Mouse (Mus musculus): Measurements from ENCODE around the gene Tmem232. TPM values are rescaled to one million over a fixed set of nuclear protein-coding genes. Genes with fewer than 3 reads are reported as not detected.

The Tmem232 gene
- total and polyA plus RNA-seq, 3 experiments, result 0.16 TPM; not detected in 2

- no peak overlapping the region for H3K27ac ChIP-seq (ENCODE audit: insufficient read depth, low read depth)
- H3K4me3 ChIP-seq (replicated peaks in 1 of 3; ENCODE audit: low read depth in 2 of 3, low read length in 2 of 3, poor library complexity in 1 of 3), result peak overlapping the region in 1 of 3 experiments; percentile 13
- H3K36me3 ChIP-seq (replicated peaks in 1 of 2; ENCODE audit: control insufficient read depth in 1 of 2, insufficient read depth in 1 of 2, low read length in 1 of 2), result no peaks in the 10 kb centered on the region
- H3K4me1 ChIP-seq (ENCODE audit: control insufficient read depth in 1 of 2, insufficient read depth in 2 of 2), result peaks cover 8 to 21% of the 10 kb centered on the region in 2 experiments
- TF ChIP-seq TCF12 (IDR thresholded peaks at IDR 0.05; ENCODE audit: low read depth, low read length) (no peak), POLR2AphosphoS2 (IDR thresholded peaks at IDR 0.05; ENCODE audit: low read depth, low read length) (no peak), SMC3 (IDR thresholded peaks at IDR 0.05; ENCODE audit: low read depth, low read length) (peak; percentile 41; the same call in 1 of the 2 replicates), CTCF (conservative IDR thresholded peaks at IDR 0.05 in 1 of 2, IDR thresholded peaks at IDR 0.05 in 1 of 2; ENCODE audit: low read depth in 2 of 2, low read length in 2 of 2) (peak; percentile 47 to 97; a peak in 3 of 4 replicates), NELFE (IDR thresholded peaks at IDR 0.05; ENCODE audit: low read depth, low read length) (peak; percentile 56; the same call in 1 of the 2 replicates), RAD21 (IDR thresholded peaks at IDR 0.05; ENCODE audit: low read depth, low read length) (peak; percentile 37)
- H3K9me3 ChIP-seq (replicated peaks; ENCODE audit: low read length), result no peaks in the 10 kb centered on the region
- dilution Hi-C loops (cut with MboI; ENCODE audit: extremely low pct_ligation_motif_present, extremely low pct_unique_long_range_greater_than_20kb, low sequenced_read_pairs) (no loop called here), in situ Hi-C loops (cut with MboI; ENCODE audit: low pct_ligation_motif_present, low pct_unique_long_range_greater_than_20kb, low sequenced_read_pairs) (no loop called here)
- H3K79me2 ChIP-seq (replicated peaks; ENCODE audit: control insufficient read depth, extremely low read depth, insufficient read depth, poor library complexity, severe bottlenecking), result no peaks in the 10 kb centered on the region
- peak overlapping the region; percentile 69 for H3K4me2 ChIP-seq (ENCODE audit: insufficient read depth, low read depth, poor library complexity, severe bottlenecking)
- H3K27me3 ChIP-seq (replicated peaks), result no peaks in the 10 kb centered on the region
- no peak overlapping the region for H3K9ac ChIP-seq (ENCODE audit: insufficient read depth, low read depth)
- peak; percentile 56 for DNase-seq (ENCODE audit: extremely low read depth)
Observed at GRCm38 (mm10) chr17:65559273-65559672, 18.7 kb upstream of the Tmem232 start.

- H3K79me2 ChIP-seq (replicated peaks; ENCODE audit: control insufficient read depth, extremely low read depth, insufficient read depth, poor library complexity, severe bottlenecking), result no peaks in the 10 kb centered on the region
- no peak overlapping the region for H3K27ac ChIP-seq (ENCODE audit: insufficient read depth, low read depth)
- H3K27me3 ChIP-seq (replicated peaks), result no peaks in the 10 kb centered on the region
- no peaks in the 10 kb centered on the region for H3K36me3 ChIP-seq (replicated peaks in 1 of 2; ENCODE audit: control insufficient read depth in 1 of 2, insufficient read depth in 1 of 2, low read length in 1 of 2)
- H3K4me2 ChIP-seq (ENCODE audit: insufficient read depth, low read depth, poor library complexity, severe bottlenecking), result peak overlapping the region; percentile 69
- no peaks in the 10 kb centered on the region for H3K9me3 ChIP-seq (replicated peaks; ENCODE audit: low read length)
- H3K4me3 ChIP-seq (replicated peaks in 1 of 3; ENCODE audit: low read depth in 2 of 3, low read length in 2 of 3, poor library complexity in 1 of 3), result peak overlapping the region in 1 of 3 experiments; percentile 13
- TF ChIP-seq MYC (IDR thresholded peaks at IDR 0.05; ENCODE audit: low read depth, low read length), result no peak
- no peak for TF ChIP-seq JUND (conservative IDR thresholded peaks at IDR 0.05; ENCODE audit: low read depth, low read length)
- no peak for TF ChIP-seq USF1 (IDR thresholded peaks at IDR 0.05; ENCODE audit: low read depth, low read length)
- no peak for TF ChIP-seq GABPA (IDR thresholded peaks at IDR 0.05; ENCODE audit: insufficient replicate concordance, low read depth, low read length)
- no peak for TF ChIP-seq MAZ (IDR thresholded peaks at IDR 0.05; ENCODE audit: low read depth, low read length)
- TF ChIP-seq CTCF (conservative IDR thresholded peaks at IDR 0.05 in 1 of 2, IDR thresholded peaks at IDR 0.05 in 1 of 2; ENCODE audit: low read depth in 2 of 2, low read length in 2 of 2), result no peak
- no peak for TF ChIP-seq JUN (IDR thresholded peaks at IDR 0.05; ENCODE audit: insufficient read depth, low read depth, low read length)
- TF ChIP-seq MAFK (IDR thresholded peaks at IDR 0.05; ENCODE audit: insufficient replicate concordance, low read length), result no peak
- no peak for TF ChIP-seq ZKSCAN1 (IDR thresholded peaks at IDR 0.05; ENCODE audit: borderline replicate concordance, low read depth, low read length)
- peaks cover 8 to 21% of the 10 kb centered on the region in 2 experiments for H3K4me1 ChIP-seq (ENCODE audit: control insufficient read depth in 1 of 2, insufficient read depth in 2 of 2)
- no peak overlapping the region; the same call in 1 of the 2 replicates for H3K9ac ChIP-seq (ENCODE audit: insufficient read depth, low read depth)
- dilution Hi-C loops (cut with MboI; ENCODE audit: extremely low pct_ligation_motif_present, extremely low pct_unique_long_range_greater_than_20kb, low sequenced_read_pairs) (no loop called here), in situ Hi-C loops (cut with MboI; ENCODE audit: low pct_ligation_motif_present, low pct_unique_long_range_greater_than_20kb, low sequenced_read_pairs) (no loop called here)
- DNase-seq (ENCODE audit: extremely low read depth), result no peak
Observed at GRCm38 (mm10) chr17:65558788-65559187, 18.2 kb upstream of the Tmem232 start.

Measured in CH12.LX (cell line).